Mouse (Mus musculus) kidney, postnatal 10 days (tissue): ENCODE measurements around the gene Eno1.
"Not testable (repeated sequence)": the region's sequence is repeated elsewhere in the genome, so short reads cannot be mapped to it uniquely, and the experiment has no call there.

Experiments used
- DNase-seq: peaks from one replicate; pipeline ENCODE4 v3.0.0; 2021; ENCODE audit warnings: mixed read lengths

The Eno1 gene

DNA sequence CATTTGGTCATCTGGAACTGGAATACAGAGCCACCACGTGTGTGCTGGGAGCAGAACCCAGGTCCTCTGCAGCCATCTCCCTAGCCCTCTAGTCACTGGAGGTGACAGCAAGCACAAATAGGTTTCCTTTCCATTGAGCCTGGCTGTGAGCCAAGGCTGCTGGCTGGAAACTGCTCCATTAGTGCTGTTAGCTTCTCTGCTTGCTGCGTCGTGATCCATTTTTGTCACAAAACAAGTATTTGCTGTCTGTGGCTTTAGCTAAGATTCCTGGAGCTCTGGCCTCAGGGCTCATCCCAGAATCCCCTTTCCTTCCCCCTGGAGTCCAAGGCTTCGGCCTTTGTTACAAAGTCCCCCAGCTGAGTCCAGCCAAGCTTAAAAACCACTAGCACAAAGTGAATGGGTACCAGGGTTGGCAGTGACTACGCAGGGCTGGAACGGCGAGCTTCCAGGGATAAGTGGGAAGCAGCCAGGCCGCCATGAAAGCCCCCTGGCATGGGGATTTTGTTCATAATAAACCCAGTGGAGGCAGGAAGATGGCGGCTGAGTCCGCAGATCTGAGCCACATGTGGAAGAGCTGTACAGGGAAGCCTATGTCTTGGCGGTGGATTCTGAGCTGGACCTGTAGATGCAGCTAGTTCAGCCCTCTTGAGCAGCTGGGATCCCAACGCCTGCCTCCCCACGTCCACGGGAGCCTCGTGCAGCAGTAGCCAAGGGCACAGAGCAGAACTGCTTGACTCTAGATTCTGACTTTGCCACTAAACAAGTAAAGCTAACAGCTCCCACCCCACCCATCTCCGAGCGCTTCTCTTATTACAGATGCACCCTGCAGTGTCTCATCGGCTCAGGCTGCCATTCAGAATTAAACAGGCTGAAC is 14.3 kb downstream of the Eno1 start:
- DNase-seq = peak; percentile 68

DNA sequence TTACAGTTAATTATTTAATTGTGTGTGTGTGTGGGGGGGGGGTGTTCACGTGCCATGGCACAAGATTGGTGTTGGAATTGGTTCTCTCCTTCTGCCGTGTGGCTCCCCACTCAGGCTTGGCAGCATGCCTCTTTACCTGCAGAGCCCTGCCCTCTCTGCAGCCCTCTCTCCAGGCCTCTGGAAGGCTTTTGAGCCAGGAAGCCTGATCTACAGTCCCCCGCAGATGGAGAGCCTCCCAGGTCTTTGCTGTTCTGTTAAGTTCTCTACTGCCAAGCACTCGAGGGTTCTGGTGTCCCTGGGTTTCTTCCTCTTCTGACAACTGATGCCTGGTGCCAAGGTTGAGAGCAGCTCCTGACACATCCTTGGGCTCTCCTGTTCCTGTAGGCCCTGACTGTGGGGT is 17.9 kb downstream of the Eno1 start:
- DNase-seq = no peak

GRCm38 (mm10) chr4:150255181-150255580 is 18.7 kb downstream of the Eno1 start:
- no peak for DNase-seq

DNA sequence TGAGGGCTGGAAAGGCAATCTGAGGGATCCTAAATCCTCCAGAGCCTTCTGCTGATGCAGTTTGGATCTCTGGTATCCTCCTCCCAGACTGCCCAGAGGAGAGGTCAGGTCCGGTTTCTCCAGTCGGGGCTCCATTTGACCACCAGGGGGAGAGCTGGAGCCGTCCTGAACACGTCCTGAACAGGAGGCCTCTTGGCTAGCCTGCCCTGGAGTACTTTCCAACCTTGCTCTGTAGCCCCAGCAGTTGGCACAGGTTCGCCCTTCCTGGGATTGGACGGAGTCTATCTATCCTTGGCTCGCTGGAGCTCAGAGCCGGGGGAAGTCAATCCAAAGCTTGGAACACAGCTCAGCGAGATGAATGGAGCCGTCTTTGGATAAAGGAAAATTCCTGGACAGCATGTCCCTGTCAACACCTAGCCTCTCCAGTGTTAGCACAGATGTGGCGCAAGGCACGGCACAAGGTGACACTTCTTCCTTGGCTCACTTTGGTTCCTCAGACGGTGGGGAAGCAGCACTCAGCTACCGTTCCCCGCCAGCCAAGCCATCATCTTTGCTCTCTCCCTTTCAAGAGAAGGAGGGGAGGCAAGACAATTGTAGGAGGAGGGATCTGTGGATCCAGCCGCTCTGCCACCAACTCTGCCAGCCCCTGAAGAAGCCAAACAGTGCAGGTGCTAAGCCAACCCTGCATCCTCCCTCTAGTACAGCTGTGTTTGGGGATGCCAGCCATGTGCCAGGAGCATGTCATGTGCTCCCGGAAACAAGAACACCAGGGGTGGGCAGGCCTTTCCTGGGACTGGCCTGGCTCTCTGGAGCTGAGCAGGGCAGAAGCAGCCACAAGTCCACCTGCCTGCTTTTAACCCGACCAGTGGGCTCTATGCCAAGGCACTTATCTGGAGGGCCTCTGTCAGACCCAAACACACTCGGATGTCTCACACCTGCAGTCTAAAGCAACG is 21.0 kb downstream of the Eno1 start:
- DNase-seq = peak; percentile 94

DNA sequence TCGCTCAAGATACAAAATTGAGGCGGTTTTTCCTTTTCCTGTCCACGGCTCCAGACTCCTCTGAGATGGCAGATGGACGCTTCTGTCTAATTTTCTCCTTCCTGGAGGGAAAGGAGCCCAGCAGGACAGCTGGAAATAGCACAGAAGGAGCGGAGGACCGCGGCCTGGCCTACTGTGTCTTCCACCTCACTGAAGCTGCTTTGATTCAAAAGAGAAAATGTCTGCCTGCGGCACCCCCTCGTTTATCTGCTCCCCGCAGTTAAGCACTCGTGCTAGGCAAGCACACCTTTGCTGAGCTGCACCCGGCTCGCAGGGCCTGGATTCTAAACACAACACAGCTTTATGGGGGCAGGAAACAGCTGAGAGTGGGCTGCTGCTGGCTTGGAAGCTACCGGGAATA is 21.9 kb downstream of the Eno1 start:
- no peak for DNase-seq

- DNase-seq = no peak
Observed at GRCm38 (mm10) chr4:150259577-150259976, 23.1 kb downstream of the Eno1 start.

DNA sequence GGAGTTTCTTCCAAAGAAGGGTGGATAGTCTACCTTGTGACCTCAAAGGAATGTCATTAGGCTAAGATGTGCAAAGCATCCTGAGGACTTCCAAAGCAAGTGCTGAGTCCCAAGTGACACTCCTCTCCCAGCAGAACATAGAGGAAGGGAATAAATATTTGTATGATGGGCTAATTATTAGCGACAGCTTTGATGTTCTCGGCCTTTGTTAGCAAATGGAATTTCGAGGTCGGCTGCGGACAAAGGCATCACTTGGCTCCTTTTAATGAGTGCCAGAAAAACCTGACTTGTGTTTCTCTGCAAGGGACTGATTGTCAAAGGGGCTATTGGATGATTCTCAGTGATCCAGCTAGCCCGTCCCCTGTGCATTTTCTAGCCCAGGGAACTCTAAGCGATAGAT is 23.6 kb downstream of the Eno1 start:
- DNase-seq = no peak

DNA sequence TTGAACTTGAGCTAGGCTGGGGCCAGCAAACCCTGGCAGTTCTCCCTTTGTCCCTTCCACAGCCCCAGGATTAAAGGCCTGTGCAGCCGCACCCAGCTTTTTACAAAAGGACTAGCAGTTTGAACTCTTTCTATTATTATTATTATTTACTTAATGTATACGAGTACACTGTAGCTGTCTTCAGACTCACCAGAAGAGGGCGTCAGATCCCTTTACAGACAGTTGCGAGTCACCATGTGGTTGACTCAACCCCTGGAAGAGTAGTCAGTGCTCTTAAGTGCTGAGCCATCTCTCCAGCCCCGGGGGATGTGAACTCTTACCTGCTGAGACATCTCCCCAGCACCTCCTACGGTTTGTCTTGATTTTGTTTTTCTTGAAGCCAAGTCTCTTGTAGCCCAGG is 24.2 kb downstream of the Eno1 start:
- no peak for DNase-seq

DNA sequence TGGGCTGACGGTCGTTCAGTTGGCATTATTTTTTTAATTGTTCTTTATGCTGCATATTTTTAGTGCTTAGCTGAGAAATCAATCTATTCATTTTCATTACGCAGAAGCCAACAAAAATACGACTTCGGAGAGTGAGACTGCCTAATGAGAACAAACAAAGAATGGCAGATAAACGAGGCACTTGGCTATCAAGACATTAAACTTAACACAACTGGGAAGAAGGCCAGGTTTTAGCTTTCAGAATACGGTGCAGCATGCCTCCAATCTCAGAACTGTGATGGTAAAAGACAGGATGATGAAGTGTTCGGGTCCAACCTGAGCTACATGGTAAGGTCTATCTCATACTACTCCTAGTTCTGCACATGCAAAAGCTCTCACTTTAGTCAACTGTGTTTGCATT is 25.8 kb downstream of the Eno1 start:
- DNase-seq = no peak

DNA sequence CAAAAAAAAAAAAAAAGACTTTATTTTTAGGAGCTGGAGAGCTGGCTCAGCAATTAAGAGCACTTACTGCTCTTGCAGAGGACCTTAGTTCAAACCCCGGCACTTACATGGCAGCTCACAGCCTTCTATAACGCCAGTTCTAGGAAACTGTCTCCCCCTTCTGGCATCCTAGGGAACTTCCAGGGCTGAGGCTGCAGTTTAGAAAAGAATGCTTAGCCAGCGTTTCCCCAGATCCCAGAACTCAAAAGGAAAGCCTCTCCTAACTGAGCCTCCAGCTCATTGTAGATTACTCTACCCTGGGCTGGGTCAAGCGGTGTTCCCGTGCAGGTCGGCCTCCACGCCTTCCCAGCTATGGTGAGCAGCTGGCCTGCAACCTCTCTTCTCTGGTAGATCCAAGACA is 28.4 kb downstream of the Eno1 start:
- peak; percentile 58 for DNase-seq

- no peak for DNase-seq
Observed at GRCm38 (mm10) chr4:150265471-150265870, 28.9 kb downstream of the Eno1 start.

- DNase-seq = no peak
Observed at GRCm38 (mm10) chr4:150266655-150267223, 30.2 kb downstream of the Eno1 start.

DNA sequence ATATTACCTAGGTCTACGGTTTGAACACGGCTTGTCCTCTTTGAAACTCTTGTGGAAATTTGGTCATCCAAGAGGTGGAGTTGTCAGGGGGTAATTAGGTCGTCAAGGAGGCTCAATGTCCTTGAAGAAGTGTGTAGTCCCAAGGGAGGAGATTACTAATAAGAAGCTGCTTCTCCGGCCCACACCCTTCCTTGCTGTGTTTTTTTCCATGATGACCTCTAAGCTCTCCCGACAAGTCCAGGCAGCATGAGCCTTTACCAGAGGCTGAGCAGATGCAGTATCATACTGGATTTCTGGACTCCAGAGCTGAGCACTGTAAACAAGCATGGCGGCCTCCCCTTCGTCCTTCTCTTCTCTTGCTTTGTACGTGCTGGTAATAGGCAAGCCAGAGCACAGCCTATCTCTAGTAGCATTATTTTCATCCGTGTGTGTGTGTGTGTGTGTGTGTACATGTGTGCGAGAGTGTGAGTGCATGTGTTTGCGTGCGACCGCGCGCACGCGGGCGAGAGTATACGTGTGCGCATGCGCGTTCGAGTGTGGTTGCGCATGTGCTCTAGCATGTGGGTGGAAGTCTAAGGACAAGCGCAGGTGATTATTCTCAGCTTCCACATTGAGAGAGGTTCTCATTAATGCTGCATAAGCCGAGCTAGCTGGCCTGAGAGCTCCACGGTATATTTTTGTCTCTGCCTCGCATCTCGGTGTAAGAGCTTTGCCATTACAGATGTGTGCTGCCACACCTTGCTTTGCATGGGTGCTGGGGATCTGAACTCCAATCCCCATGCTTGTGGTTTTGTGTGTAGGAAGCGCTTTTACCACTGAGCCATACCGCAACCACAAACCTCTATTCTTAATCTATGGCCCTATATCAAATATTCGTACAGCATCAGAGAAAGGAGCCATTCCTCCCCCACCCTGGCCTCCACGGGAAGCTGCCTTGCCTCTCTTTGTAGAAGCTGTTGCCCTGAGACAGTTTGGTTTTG is 32.4 kb downstream of the Eno1 start:
- DNase-seq = no peak

GRCm38 (mm10) chr4:150269679-150270078 is 33.2 kb downstream of the Eno1 start:
- DNase-seq = peak; percentile 43

GRCm38 (mm10) chr4:150270718-150271117 is 34.2 kb downstream of the Eno1 start:
- DNase-seq = not testable (repeated sequence)

GRCm38 (mm10) chr4:150272725-150273124 is 36.2 kb downstream of the Eno1 start:
- peak; percentile 79 for DNase-seq

DNA sequence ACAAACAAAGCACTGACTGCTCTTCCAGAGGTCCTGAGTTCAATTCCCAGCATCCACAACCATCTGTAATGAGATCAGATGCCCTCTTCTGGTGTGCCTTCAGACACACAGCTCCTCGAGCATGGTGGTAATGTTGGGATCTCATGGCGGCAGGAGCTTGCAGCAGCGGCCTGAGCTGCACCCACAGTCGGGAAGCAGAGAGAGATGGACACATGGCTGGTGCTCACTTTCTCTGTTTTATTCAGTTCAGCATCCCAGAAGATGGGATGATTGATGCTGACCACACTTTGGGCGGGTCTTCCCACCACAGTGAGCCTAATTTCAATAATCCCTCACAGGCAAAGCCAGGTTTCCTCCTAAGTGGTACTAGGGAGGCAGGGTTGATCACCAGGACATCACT is 39.0 kb downstream of the Eno1 start:
- no peak for DNase-seq

DNA sequence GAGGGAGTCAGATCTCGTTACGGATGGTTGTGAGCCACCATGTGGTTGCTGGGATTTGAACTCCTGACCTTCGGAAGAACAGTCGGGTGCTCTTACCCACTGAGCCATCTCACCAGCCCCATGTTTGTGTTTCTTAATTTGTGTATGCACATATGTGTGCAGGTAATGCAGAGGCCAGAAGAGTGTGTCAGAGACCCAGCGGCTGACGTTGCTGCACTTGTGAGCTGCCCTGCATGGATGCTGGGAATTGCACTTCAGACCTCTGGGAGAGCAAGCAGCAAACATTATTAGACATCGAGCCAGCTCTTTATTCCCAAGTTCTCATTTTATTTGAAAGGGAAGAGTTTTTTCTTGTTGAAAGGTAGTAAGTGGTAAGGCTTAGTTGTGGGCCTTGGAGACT is 42.8 kb downstream of the Eno1 start:
- not testable (repeated sequence) for DNase-seq

DNA sequence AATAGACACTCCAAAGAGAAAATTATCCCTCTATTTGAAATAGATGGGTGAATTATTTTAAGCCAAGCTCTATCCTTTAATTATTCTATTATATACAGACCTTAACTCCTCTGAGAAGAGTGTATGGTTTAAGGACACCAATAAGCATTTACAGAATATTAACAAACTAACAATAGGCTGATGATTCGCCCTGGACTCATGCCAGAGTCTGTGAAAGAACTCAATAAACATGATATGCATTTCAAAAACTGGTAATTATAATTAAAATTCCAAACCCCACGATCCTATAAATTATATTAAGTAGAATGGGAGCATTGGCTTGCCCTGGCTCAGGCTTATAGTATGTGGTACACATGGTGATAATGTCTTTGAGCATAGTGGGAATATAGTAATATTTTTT is 43.5 kb downstream of the Eno1 start:
- DNase-seq = no peak

- peak; percentile 52 for DNase-seq
Observed at GRCm38 (mm10) chr4:150280459-150280858, 43.9 kb downstream of the Eno1 start.

GRCm38 (mm10) chr4:150281018-150281761 is 44.7 kb downstream of the Eno1 start, which contains the start of gene Rere:
Gene Rere, plus strand, starts transcription at chr4:150281646.
- DNase-seq = peak; percentile 98
